Mouse (Mus musculus) mature B cell (primary cell): ENCODE measurements around the gene Catsperg1.
"Not testable (repeated sequence)": the region's sequence is repeated elsewhere in the genome, so short reads cannot be mapped to it uniquely, and the experiment has no call there.

ENCODE experiments used
- in situ Hi-C: fragments of 300-500 bp; cut with MboI; formaldehyde crosslinking; loops from 2 replicates; pipeline ENCODE4 v1.14.3; 2019

Gene Catsperg1

DNA sequence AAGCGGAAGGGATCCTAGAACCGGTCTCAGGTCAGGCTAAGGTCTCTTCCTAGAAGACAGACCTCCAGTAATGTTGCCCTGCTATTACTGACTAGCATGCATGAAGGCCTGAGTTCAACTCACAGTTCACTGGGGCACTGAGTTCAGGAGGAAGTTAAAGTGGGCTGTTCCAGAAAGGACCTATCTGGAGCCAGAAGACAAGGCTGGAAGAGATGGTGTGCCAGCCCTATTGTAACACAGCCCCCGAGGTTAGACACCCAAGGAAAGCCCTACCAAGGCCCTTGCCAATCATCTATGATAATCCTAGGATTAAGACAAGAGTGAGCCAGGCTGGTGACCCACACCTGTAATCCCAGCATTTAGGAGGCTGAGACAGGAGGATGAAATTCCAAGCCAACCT is 17.7 kb upstream of the Catsperg1 start:
- in situ Hi-C loops: no loop called here

DNA sequence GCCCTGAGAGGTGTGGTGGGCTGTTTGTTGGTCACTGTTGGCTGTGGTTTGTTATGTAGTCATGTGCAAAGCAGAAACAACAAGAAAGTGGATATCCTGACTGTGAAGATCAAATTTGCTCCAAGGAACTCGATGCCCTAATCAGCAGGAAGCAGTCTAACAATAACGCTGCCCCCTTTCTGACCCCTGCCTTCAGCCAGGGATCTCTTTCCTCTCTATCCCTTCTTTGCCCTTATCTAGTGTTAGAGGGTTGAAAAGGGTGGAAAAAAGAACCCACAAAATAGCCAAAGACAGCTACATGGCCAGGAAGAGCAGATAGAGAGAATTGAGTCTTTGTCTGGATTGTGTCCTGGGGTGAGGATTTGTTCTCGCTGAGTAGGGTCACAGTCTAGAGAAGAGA is 16.7 kb upstream of the Catsperg1 start:
- in situ Hi-C loops: no loop called here

DNA sequence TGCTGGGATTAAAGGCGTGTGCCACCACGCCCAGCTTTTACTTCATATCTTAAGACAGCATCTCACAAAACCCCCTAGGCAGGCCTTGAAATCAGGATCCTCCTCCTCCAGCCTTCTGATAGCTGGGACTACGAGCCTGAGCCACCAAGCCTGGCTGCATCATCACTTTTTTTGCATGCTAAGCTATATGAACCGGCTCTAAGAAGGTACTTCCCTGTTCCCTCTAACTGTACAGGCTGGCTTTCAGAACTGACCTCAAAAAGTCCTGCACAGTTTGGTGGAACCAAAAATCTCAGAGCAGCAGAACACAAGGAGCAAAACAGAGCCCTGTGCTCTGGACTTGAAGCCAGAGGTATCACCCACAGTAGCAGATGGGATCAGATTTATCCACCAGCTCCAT is 14.4 kb upstream of the Catsperg1 start:
- in situ Hi-C loops: no loop called here

DNA sequence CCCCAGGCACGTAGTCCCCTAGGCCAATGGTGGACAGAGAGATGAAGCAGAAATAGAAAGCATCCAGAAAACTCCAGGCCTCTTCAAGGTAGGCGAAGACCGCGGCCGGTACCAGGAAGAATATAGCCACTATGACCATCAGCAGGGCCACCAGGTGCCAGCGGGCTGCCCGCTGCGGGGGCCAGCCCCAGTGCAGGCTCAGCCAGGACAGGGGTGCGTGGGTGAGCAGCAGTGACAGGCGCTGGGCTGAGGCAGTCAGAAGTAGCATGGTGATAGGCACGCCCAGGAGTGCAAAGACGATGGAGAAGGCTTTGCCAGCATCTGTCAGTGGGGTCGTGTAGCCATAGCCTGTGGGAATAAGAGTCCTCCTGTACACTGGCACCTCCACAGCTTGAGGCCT is 11.7 kb upstream of the Catsperg1 start:
- in situ Hi-C loops: no loop called here

DNA sequence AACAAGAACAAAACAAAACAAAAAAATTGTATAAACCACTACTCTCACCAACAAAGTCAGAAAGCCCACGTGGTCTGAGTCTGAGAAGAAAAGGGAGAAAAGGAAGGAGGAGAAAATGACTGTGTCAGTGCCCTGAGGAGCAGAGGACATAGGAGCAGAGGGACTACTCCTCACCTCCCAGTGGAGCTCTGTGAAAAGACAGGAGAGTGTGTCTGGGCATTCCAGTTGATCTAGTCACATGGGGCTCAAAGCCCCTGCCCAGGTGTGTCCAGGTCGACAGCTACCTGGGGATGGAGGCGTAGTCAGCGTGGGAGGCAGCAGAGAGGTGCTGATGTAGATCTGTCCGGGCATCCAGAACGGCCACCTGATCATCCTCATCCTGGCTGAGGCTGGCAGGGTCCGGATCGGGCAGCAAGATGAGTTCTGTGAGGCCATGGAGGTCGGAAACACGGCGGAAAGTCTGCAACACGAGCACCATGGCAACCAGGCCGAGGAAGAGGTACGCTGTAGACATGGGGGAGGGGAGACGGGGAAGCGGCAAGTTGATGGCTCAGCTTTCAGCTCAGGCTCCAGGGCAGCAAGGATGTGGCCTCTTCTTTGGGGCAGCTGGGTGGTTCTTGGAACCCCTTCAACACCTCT is 11.0 kb upstream of the Catsperg1 start:
- in situ Hi-C loops: no loop called here

DNA sequence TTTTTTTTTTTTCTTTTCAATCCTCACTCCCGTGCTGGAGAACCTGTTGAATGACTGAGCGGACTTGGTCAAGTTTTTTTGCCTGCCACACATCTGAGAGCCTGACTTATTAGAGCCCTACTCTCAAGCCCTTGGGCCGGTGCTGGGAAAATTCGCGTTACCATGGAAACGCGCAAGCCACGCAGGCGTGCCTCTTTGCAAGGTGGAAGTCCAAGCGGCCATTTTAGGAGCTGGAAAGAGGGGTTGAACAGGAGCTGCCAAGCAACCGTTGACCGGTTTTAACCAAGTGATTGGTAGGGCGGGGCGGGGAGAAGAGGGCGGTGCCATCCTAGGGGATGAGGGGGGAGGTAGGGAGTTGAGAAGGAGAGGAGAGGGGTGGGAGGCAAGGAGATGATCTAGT is 1.0 kb upstream of the Catsperg1 start:
- in situ Hi-C loops: no loop called here

DNA sequence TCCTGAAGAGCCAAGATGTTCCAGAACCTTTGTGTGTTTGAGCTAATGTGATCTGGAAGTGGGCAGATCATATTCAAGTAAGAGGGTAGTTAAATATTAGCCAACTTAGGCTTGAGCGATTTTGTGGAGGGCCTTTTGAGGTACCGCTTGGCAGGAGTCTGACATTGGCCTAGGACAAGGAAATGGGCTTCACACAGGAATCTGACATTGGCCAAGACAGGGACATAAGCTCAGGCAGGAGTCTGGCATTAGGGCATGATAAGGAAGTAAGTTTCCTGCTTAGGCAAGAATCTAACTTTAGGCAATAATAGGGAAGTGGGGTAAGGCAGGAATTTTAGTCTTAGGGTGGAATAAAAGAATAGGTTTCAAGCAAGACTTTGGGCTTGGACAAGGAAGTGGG is 401 bp upstream of the Catsperg1 start:
- in situ Hi-C loops: no loop called here

DNA sequence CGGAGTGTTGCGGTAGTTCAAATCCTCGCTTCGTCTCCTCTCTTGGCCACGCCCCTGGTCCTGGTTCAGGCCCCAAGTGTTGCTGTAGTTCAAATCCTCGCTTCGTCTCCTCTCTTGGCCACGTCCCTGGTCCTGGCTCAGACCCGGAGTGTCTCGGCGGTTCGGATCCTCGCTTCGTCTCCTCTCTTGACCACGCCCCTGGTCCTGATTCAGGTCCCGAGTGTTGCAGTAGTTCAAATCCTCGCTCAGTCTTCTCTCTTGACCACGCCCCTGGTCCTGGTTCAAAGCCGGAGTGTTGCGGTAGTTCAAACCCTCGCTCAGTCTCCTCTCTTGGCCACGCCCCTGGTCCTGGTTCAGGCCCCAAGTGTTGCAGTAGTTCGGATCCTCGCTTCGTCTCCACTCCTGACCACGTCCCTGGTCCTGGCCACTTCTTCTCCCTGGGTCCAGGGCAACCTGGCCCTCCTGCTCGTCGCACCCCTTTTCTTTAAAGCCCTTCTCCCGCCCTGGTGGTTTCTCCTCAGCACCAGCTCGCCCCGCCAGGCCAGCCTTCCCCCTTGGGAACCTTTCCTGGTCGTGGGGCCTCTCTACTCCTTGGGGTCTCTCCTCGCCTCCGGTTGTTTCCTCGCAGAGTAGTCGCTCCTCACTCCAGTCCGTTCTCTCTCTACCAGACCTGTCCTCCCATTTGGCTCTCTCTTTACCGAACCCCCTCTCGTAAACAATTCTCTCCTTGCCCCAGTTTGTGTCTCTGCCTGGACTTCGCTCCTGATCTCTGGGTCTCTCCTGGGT is 867 bp downstream of the Catsperg1 start:
- in situ Hi-C loops: not testable (repeated sequence)

DNA sequence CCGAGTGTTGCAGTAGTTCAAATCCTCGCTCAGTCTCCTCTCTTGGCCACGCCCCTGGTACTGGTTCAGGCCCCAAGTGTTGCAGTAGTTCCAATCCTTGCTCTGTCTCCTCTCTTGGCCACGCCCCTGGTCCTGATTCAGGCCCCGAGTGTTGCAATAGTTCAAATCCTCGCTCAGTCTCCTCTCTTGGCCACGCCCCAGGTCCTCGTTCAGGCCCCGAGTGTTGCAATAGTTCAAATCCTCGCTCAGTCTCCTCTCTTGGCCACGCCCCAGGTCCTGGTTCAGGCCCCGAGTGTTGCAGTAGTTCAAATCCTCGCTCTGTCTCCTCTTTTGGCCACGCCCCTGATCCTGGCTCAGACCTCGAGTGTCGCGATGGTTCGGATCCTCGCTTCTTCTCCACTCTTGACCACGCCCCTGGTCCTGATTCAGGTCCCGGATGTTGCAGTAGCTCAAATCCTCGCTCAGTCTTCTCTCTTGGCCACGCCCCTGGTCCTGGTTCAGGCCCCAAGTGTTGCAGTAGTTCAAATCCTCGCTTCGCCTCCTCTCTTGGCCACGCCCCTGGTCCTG is 1.6 kb downstream of the Catsperg1 start:
- in situ Hi-C loops: no loop called here

DNA sequence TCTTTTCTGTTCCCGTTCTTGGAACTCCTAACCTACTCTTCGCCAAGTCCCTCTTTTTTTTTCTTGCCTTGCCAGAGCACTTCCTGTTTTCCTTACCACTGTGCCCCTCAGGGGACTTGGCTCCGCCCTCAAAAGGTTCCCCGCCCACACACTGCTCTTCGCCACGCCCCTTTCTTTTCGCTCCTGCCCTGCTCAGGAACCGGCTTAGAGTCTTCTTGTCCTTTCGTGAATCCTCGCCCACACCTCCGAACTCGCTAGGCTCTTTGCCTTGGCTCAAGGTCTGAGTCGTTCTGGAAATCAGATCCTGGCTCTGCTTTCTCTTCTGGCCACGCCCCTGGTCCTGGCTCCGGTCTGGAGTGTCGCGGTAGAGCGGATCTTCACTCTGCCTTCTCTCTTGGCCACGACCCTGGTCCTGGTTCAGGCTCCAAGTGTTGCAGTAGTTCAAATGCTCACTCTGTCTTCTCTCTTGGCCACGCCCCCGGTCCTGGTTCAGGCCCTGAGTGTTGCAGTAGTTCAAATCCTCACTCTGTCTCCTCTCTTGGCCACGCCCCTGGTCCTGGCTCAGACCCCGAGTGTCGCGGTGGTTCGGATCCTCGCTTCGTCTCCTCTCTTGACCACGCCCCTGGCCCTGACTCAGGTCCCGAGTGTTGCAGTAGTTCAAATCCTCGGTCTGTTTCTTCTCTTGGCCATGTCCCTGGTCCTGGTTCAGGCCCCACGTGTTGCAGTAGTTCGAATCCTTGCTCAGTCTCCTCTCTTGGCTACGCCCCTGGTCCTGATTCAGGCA is 2.2 kb downstream of the Catsperg1 start:
- in situ Hi-C loops: no loop called here

DNA sequence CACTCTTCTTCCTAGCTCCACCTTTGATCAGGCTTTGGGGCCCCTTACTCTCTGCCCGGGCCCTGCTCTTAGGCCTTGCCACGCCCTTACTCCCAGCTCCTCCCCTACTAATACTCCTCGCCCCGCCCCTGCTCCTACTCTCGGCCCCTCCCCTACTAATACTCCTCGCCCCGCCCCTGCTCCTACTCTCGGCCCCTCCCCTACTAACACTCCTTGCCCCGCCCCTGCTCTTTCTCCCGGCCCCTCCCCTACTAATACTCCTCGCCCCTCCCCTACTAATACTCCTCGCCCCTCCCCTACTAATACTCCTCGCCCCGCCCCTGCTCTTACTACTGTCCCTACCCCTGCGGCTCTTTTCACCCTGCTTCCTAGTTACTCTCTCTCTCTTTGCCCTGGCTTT is 2.8 kb downstream of the Catsperg1 start:
- in situ Hi-C loops: not testable (repeated sequence)

DNA sequence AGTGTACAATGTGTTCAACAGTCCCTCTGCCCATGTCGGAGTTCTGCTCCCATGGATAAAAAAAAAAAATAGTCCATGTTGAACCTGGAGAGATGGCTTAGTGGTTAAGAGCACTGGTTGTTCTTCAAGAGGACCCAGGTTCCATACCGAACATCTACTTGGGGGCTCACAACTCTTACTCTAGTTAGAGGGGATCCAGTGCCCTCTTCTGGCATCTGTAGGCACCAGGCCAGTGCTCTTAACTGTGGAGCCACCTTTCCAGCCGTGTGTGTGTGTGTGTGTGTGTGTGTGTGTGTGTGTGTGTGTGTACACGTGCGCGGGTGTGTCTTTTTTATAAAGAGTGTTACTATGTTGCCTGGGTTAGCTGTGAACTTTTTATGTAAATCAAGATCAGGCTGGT is 11.3 kb downstream of the Catsperg1 start:
- in situ Hi-C loops: no loop called here

DNA sequence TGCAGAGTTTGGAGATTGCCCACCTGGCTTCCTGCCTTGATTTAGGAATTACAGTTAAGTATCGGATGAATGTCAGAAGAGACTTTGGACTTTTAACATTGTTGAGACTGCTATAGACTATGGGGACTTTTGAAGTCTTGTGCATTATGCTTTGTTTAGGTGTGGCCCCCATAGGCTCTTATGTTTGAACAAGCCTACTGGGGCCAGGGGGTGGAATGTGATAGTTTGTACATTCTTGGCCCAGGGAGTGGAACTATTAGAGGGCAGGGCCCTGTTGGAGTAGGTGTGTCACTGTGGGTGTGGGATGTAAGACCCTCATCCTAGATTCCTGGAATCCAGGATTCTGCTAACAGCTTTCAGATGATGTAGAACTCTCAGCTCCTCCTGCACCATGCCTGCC is 19.6 kb downstream of the Catsperg1 start:
- in situ Hi-C loops: not testable (repeated sequence)

DNA sequence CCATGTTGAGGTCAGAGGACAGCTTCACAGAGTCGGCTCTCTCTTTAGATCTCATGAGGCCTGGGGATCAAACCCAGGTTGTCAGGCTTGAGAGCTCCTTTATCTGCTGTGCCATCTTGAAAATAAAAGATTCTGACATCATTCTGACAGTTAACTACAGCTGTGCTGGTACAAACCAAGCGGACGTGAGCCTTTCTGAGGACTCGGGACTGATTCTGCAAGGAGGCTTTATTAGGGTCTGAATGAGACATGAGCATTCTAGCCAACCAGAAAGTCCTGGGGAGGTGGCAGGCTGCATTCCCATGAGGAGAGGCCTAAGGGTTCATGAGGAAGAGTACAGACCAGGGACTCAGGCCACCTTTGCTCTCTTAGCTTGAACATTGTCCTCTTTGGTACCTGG is 32.5 kb downstream of the Catsperg1 start:
- in situ Hi-C loops: not testable (repeated sequence)

DNA sequence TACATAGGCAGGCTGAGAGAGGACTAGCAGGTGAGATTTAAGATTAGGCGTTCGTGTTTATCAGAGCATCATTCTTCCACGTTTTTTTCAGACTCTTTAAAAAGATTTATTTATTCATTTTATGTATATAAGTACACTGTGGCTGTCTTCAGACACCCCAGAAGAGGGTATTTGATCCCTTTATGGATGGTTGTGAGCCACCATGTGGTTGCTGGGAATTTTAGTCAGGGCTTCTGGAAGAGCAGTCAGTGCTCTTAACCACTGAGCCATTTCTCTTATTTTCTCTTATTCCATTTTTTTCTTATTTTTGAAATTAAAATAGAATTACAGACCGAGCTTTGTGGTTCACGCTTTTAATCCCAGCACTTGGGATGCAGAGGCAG is 33.0 kb downstream of the Catsperg1 start:
- in situ Hi-C loops: no loop called here

DNA sequence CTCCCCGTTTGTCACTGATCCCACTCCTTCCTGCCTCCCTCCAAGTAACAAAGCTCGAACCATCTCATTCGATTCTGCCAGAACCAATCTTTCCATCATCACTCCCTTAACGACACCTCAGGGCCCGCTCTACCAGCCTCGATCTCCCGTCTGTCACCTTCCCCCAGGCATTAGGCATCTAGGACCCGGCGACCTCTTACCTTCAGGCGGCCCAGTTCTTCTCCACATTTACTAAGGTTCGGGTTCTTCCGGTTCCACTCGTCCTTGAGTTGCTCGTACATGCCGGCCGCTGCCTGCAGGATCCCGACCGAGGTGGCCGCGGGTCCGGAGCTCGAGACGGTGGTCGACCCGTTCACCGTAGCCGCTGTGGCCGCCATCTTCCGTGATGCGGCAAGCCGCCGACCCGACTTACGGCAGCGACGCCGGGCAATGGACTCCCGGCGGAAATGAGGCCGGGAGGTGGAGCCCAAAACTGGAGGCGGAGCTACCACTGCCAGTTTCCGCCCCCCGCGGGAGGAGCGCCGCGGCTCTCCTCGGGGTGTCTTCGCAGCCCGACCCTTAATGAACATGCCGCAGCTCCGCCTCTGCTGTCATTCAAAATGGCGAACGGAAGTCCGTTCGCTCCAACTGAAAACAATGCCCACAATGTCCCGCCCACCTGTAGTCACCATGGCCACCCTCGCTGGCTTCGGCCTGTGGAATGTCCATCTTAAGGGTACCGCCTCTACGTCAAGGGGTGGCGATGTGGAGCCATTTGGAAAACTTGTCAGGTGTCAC is 33.6 kb downstream of the Catsperg1 start, which contains the start of gene Psmd8:
TSS of gene Psmd8 (minus strand) at position 625 of the 777 bp plus-strand sequence.
- in situ Hi-C loops: no loop called here

DNA sequence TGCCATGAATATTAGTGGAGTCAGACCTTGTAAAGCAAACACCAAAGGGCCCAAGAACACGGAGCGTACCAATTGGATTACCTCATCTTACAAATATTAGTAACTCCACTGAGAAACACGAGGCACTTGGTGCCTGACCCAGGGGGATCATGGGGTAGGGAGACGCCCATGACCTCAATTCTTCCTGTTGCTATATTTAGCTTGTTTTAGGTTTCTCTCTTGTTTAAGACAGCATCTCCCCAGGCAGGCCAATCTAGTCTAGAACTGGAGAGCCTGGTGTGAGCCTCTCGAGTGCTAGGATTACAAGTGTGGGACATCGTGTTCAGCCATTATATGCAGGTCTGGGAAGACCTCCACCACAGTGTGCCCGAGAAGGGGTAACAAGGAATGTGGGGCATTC is 34.5 kb downstream of the Catsperg1 start:
- in situ Hi-C loops: no loop called here

DNA sequence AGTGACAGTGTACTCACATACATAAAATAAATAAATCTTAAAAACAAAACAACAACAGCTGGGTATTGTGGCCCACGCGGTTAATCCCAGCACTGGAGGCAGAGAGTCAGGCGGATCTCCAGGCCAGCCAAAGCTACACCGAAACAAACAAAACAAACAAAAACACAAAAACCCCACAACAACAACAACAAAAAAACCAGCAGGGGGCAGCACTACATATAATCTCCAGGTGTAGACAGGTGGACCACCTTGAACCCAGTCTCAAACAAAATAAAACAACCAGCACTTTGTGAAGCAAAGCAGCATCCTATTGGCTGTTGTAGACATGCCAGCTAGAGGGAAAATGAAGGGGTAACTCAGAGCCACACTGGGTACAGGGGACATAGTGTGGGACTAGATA is 35.7 kb downstream of the Catsperg1 start:
- in situ Hi-C loops: no loop called here

DNA sequence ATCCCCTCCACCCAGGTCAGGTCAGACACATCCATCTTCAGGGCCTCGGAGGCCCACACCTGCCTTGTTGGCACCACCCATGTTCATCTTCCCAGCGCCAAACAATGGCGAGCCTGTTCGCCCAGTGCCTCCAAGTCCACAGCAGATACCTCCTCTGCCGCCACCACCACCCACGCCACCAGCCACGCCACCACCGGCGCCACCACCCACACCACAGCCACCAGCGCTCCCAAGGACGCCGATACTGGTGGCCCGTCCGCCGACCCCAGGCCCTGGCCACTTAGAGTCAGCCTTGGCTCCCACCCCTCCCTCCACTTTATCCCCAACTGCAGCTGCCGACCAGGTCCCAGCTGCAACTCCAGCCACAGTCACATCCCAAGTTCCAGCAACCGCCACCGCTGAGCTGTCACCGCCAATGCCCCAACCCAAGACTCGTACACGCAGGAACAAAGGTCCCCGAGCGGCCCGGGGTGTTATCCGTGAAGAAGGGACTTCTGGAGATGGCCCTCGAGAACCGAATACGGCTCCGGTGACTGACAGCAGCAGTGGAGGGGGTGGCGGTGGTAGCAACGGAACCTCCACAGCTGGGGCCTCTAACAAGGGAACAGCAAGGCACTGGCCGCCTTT is 41.3 kb downstream of the Catsperg1 start:
- in situ Hi-C loops: no loop called here

DNA sequence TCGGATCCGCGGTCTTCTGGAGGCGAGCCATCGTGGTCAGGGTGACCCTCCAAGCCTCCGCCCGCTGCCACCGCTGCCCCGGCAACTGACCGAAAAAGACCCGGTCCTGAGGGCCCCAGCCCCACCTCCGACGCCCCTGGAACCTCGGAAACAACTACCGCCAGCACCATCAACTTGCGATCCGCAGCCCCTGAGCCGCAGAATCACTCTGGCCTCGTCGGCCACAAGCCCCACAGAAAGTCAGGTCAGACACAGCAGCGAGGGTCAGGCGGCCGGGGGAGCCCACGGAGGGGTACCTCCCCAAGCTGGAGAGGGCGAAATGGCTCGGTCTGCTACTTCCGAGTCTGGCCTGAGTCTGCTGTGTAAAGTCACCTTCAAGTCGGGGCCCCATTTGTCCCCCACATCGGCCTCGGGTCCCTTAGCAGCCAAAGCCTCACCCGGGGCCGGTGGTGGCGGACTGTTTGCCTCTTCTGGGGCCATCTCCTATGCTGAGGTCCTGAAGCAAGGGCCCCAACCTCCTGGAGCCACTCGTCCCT is 42.2 kb downstream of the Catsperg1 start:
- in situ Hi-C loops: no loop called here
